Mouse (Mus musculus): ENCODE results near the gene Srpk2.
A peak's percentile ranks its signal among the peaks of the same experiment; 100 is the strongest.
"Not testable (repeated sequence)": the region's sequence is repeated elsewhere in the genome, so short reads cannot be mapped to it uniquely, and the experiment has no call there.

Srpk2 gene

GRCm38 (mm10) chr5:23507210-23507609, 177.2 kb downstream of the Srpk2 start:
- DNase-seq (ENCODE audit: low read depth, low spot score): no peak

- peak; percentile 59 for DNase-seq (ENCODE audit: low read depth, low spot score)
Measured at GRCm38 (mm10) chr5:23505578-23505977, 178.8 kb downstream of the Srpk2 start.

GRCm38 (mm10) chr5:23502317-23502937, 182.0 kb downstream of the Srpk2 start:
- DNase-seq (ENCODE audit: low read depth, low spot score): no peak

- peak; percentile 41 for DNase-seq (ENCODE audit: low read depth, low spot score)
Measured at GRCm38 (mm10) chr5:23501582-23502316, 182.7 kb downstream of the Srpk2 start.

- DNase-seq (ENCODE audit: low read depth, low spot score): no peak
Measured at GRCm38 (mm10) chr5:23500715-23501114, 183.7 kb downstream of the Srpk2 start.

GRCm38 (mm10) chr5:23499257-23499656, 185.2 kb downstream of the Srpk2 start:
- no peak for DNase-seq (ENCODE audit: low read depth, low spot score)

GRCm38 (mm10) chr5:23497920-23498319, 186.5 kb downstream of the Srpk2 start:
- no peak for DNase-seq (ENCODE audit: low read depth, low spot score)

GRCm38 (mm10) chr5:23496933-23497332, 187.5 kb downstream of the Srpk2 start:
- no peak for DNase-seq (ENCODE audit: low read depth, low spot score)

- no peak for DNase-seq (ENCODE audit: low read depth, low spot score)
Measured at GRCm38 (mm10) chr5:23496396-23496795, 188.0 kb downstream of the Srpk2 start.

GRCm38 (mm10) chr5:23490797-23491196, 193.6 kb downstream of the Srpk2 start:
- DNase-seq (ENCODE audit: low read depth, low spot score): peak; percentile 53

GRCm38 (mm10) chr5:23489231-23489630, 195.2 kb downstream of the Srpk2 start:
- DNase-seq (ENCODE audit: low read depth, low spot score): peak; percentile 60

- peak; percentile 29 for DNase-seq (ENCODE audit: low read depth, low spot score)
Measured at GRCm38 (mm10) chr5:23483811-23484210, 200.6 kb downstream of the Srpk2 start.

GRCm38 (mm10) chr5:23473098-23473873, 211.1 kb downstream of the Srpk2 start:
- peak; percentile 35 for DNase-seq (ENCODE audit: low read depth, low spot score)

GRCm38 (mm10) chr5:23466546-23466945, 217.9 kb downstream of the Srpk2 start:
- DNase-seq (ENCODE audit: low read depth, low spot score): no peak

- no peak for DNase-seq (ENCODE audit: low read depth, low spot score)
Measured at GRCm38 (mm10) chr5:23464743-23465142, 219.7 kb downstream of the Srpk2 start.

GRCm38 (mm10) chr5:23464247-23464646, 220.2 kb downstream of the Srpk2 start:
- no peak for DNase-seq (ENCODE audit: low read depth, low spot score)

GRCm38 (mm10) chr5:23461688-23462087, 222.7 kb downstream of the Srpk2 start:
- peak; percentile 73 for DNase-seq (ENCODE audit: low read depth, low spot score)

GRCm38 (mm10) chr5:23453561-23453960, 230.9 kb downstream of the Srpk2 start:
- DNase-seq (ENCODE audit: low read depth, low spot score): not testable (repeated sequence)

Data from 3T3-L1 (cell line).